Mouse (Mus musculus) left cerebral cortex, postnatal 36 days (tissue): Measurements from ENCODE around the gene Tnip1. TPM values are rescaled to one million over a fixed set of nuclear protein-coding genes. Genes with fewer than 3 reads are reported as not detected.

Source experiments
- DNase-seq, 2 experiments: peaks; one replicate each; pipeline ENCODE4 v3.0.0; 2021 to 2022; ENCODE audit warnings: low spot score in 2 of 2, mixed read lengths in 1 of 2
- intact Hi-C: fragments of 180-260 bp; cut with DNase I; formaldehyde crosslinking; loops from one replicate; pipeline ENCODE4 v1.15.1; 2025
- total RNA-seq, 2 experiments: library from RNA; stranded (reverse); gene quantifications; 2 replicates each; pipeline ENCODE4 v1.2.3; 2021

Tnip1 gene
- total RNA-seq, 2 experiments from 2014 or later = 37.5 to 42.0 TPM

DNA sequence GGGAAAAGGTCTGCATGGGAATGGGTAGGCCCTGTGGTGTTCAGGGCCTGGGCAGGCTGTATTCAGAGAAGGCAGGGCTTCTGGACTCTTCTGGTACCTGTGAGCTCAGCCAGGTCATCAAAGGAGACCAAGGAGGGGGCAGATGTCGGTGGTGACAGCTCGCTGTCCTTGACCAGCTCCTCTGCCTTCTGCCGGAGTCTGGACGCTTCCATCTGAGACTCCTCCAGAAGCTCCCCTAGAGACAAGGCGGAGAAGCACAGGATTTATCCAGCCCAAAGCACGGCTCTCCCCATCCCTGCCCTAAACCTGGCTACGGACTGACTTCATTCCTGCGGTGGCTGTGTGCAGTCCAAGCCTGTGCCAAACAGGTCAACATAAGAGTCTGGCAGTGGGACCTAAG lies 23.2 kb downstream of the Tnip1 start:
- intact Hi-C loops = no loop called here

GRCm38 (mm10) chr11:54936771-54937140 lies 26.0 kb downstream of the Tnip1 start:
- no peak for DNase-seq
- intact Hi-C loops = no loop called here

More for the DNA sequence above, 23.2 kb downstream of the Tnip1 start:
- DNase-seq = no peak

GRCm38 (mm10) chr11:54936035-54936770 lies 26.5 kb downstream of the Tnip1 start:
- DNase-seq = no peak

DNA sequence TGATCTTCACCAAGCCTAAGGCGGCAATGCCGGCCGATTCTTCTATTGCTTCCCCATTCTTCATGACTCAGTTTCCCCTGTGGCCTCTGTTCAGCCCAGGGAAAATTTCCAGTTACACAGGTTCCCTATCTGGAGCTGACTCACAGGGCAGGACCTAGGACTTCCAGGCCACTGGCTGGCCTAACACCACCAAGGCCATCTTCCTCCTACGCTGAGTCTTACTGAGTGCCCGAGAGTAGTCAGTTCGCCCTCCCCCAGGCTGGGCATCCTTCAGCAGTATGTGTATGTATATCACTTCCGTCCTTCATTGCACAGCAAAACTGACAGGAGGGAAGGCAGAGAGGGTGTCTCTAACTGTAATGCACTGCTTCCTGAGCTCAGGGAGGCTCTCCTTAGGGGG lies 28.5 kb downstream of the Tnip1 start:
- intact Hi-C loops = no loop called here

More at GRCm38 (mm10) chr11:54936035-54936770, 26.5 kb downstream of the Tnip1 start:
- intact Hi-C loops = no loop called here

GRCm38 (mm10) chr11:54932540-54932939 lies 30.2 kb downstream of the Tnip1 start:
- intact Hi-C loops = no loop called here
- no peak for DNase-seq

More for the DNA sequence above, 28.5 kb downstream of the Tnip1 start:
- no peak for DNase-seq

DNA sequence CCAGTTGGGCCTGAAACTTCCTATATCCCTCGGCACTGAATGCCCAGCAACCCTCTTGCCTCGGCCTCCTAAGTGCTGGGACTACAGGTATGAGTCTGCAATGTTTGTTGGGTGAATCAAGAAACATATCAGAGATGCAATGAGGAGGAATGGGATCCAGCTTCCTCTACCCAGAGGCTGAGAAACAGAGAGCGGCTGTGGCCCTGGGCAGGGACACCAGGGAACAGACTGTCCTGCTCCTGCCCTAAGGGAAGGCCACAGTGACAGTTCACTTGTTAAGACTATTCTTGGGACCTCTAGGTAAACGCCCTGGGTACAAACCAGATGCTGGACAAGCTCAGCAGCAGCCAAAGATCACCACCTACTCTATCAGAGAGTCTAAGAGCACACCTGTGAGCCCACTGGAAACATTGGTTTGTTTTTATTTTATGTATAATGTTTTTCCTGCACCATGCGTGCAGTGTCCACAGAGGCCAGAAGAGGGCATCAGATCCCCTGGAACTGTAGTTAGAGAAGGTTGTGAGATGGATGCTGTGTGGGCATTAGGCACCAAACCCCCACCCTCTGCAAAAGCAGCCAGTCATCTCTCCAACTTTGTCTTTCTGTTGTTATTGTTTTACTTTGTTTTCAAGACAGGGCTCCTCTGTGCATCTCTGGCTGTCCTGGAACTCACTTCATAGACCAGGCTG lies 31.2 kb downstream of the Tnip1 start:
- intact Hi-C loops = loop anchor here (2.0 kb wide), 1 partner anchor 53 kb away; no protein-coding TSS in a partner anchor

DNA sequence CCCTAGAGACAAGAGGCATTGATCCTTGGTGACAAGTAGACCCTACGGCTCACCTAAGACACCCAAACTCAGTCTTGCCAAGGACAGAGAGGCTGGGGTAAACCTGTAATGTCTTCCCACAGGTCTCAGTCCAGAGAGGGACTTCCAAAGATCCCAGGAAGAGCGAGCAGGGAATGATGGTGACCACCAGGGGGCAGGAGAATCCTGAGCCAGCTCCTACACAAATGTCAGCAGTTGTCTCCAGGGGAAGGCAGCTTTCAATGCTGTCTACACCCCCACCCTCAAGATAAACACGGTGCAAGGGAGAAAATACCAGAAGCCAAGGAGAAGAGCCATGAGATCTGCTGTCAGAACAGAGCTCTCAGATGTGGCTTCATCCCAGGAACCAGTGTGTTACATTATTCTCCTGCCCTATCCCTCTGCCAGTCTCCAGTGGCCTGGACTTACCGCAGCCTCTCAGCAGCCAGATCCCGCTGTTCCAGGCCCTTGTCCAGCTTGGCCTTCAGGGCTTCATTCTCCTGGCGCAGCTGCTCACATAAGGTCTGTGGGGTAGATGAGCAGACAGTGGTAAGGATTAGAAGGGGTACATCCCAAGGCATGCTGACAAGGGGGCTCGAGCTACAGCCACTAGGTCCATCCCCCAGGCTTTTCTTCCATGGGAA lies 32.3 kb downstream of the Tnip1 start:
- intact Hi-C loops = loop anchor here (2.0 kb wide), 1 partner anchor 54 kb away; no protein-coding TSS in a partner anchor
- DNase-seq = peak; percentile 27 to 43

More for the DNA sequence above, 31.2 kb downstream of the Tnip1 start:
- peak in 1 of 2 experiments; percentile 30 for DNase-seq

DNA sequence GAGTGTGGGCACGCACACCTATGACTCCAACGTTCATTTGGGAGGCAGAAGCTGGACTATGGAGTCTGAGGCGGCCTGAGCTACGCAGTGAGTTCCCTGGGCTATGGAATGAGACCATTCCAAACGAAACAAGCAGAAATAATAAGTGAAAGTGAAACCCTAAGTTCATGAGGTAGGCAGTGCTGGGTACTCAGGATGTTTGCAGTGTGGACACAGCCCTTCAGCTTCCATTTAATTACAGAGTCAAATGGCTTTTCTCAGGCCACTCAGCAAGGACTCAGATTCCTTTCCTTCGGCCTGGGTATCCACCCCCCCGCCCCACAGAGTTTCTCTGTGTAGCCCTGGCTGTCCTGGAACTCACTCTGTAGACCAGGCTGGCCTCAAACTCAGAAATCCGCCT lies 33.0 kb downstream of the Tnip1 start:
- no peak for DNase-seq
- intact Hi-C loops = loop anchor here (2.0 to 5.0 kb wide), 2 partner anchors 55 to 227 kb away; no protein-coding TSS in a partner anchor

- no peak for DNase-seq
- intact Hi-C loops = loop anchor here (5.0 kb wide), 1 partner anchor 227 kb away; no protein-coding TSS in a partner anchor
Measured at GRCm38 (mm10) chr11:54929290-54929689, 33.4 kb downstream of the Tnip1 start.

DNA sequence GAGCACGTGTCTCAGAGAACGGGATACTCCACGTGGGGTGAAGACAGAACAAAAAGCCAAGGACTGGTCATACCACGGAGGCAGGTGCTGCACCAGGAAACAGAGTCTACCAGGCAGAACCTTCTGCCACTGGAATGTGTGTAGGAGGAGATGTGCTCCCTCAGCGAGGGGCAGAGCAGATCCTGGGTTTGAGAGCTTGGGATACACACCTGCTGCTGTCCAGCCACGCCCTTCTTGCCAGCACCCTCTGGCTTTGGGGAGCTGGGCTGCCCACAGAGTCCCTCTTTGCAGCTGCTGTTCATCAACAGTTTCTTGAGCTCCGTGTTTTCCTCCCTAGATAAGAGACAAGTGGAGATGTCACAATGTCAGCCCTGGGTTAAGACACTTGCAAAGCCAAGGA lies 33.8 kb downstream of the Tnip1 start:
- intact Hi-C loops = loop anchor here (5.0 kb wide), 1 partner anchor 227 kb away; no protein-coding TSS in a partner anchor
- DNase-seq = no peak

DNA sequence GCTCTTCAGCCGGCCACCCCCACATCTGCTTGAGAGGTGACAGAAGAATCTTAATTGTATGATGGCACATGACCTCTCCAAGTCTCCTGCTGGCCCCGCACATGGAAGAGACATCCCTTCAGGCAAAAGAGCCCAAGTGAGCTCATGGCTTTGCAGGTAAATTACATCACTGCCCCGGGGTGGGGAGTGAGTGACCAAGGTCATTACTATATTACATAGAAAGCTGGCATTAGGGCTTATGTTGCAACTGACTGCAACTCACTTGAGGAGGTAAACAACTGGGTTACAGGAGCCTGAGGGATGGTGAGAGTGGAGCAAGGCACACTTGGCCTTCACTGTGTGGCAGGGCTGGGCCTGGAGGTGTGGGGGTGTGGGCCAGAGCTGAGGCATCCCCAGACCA lies 34.5 kb downstream of the Tnip1 start:
- no peak for DNase-seq
- intact Hi-C loops = loop anchor here (5.0 kb wide), 1 partner anchor 226 kb away; no protein-coding TSS in a partner anchor

- intact Hi-C loops = loop anchor here (2.0 to 5.0 kb wide), 2 partner anchors 47 to 225 kb away; no protein-coding TSS in a partner anchor
- DNase-seq = peak in 1 of 2 experiments; percentile 54
Measured at GRCm38 (mm10) chr11:54927346-54928140, 35.2 kb downstream of the Tnip1 start.

- intact Hi-C loops = no loop called here
- no peak for DNase-seq
Measured at GRCm38 (mm10) chr11:54924145-54924544, 38.6 kb downstream of the Tnip1 start.

GRCm38 (mm10) chr11:54922488-54922887 lies 40.2 kb downstream of the Tnip1 start:
- no peak for DNase-seq

GRCm38 (mm10) chr11:54921798-54922197 lies 40.9 kb downstream of the Tnip1 start:
- no peak for DNase-seq
- intact Hi-C loops = no loop called here

More at GRCm38 (mm10) chr11:54922488-54922887, 40.2 kb downstream of the Tnip1 start:
- intact Hi-C loops = no loop called here

- DNase-seq = no peak
- intact Hi-C loops = no loop called here
Measured at GRCm38 (mm10) chr11:54920973-54921580, 41.6 kb downstream of the Tnip1 start.

GRCm38 (mm10) chr11:54920127-54920972 lies 42.4 kb downstream of the Tnip1 start:
- intact Hi-C loops = no loop called here
- no peak for DNase-seq

DNA sequence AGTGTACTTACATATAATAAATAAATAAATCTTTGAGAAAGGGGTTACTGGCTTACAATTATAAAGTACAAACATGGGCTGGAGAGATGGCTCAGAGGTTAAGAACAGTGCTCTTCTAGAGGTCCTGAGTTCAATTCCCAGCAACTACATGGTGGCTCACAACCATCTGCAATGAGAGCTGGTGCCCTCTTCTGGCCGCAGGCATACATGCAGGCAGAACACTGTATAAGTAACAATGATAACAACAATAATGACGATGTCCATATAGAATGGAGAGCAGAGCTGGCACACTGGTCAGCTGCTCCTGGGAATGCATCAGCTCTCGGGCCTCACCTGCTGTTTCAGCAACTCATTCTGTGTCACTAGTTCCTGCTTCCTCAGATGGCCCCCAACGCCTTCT lies 44.4 kb downstream of the Tnip1 start:
- no peak for DNase-seq
- intact Hi-C loops = no loop called here
